Mouse (Mus musculus): ENCODE results near the gene Ptgfrn. TPM values are rescaled to one million over a fixed set of nuclear protein-coding genes. Genes with fewer than 3 reads are reported as not detected.

The Ptgfrn gene
- polyA plus RNA-seq, 1 experiment: 5.2 TPM

GRCm38 (mm10) chr3:101044686-101045085 is 65.4 kb downstream of the Ptgfrn start:
- Histone ChIP-seq H3K27me3 (replicated peaks; ENCODE audit: control insufficient read depth, insufficient read depth, low read length) (no peaks in the 10 kb centered on the region), H3K4me1 (ENCODE audit: control insufficient read depth, insufficient read depth, low read length) (no peaks in the 10 kb centered on the region), H3K36me3 (ENCODE audit: control insufficient read depth, insufficient read depth, low read length) (no peaks in the 10 kb centered on the region), H3K27ac (ENCODE audit: insufficient read depth, low read depth, low read length) (no peak overlapping the region), H3K4me3 (ENCODE audit: insufficient read depth, low read depth, low read length) (no peak overlapping the region)
- DNase-seq: peak; percentile 12
- TF ChIP-seq POLR2A (IDR thresholded peaks at IDR 0.05; ENCODE audit: low read depth, low read length) (no peak), CTCF (conservative IDR thresholded peaks at IDR 0.05; ENCODE audit: insufficient read depth, insufficient read length, low read depth, low read length) (no peak)
- 70% methylated on average over 6 of the region's 6 CpGs for WGBS

DNA sequence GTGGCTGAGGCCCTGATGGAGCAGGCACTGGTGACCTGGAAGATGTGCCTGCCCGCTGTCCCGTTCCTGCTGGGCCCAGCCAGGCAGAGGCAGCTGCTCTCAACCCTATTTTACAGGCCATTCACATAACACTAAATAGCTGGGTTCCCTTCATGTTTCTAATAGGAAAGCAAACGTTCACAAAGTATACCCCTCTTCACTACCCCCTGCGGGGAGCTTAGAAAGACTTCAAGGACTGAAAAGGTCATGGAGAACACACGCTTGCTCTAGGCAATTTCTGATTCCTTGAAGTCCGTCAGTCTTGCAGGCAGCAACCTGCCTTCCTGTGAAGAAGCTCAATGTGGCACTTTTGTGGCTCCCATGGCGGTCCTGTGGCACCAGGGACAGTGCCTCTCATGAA is 68.1 kb downstream of the Ptgfrn start:
- Histone ChIP-seq H3K27me3 (replicated peaks; ENCODE audit: control insufficient read depth, insufficient read depth, low read length) (no peaks in the 10 kb centered on the region), H3K36me3 (ENCODE audit: control insufficient read depth, insufficient read depth, low read length) (no peaks in the 10 kb centered on the region), H3K27ac (ENCODE audit: insufficient read depth, low read depth, low read length) (no peak overlapping the region), H3K4me1 (ENCODE audit: control insufficient read depth, insufficient read depth, low read length) (no peaks in the 10 kb centered on the region), H3K4me3 (ENCODE audit: insufficient read depth, low read depth, low read length) (no peak overlapping the region)
- TF ChIP-seq CTCF (conservative IDR thresholded peaks at IDR 0.05; ENCODE audit: insufficient read depth, insufficient read length, low read depth, low read length) (no peak), POLR2A (IDR thresholded peaks at IDR 0.05; ENCODE audit: low read depth, low read length) (no peak)
- no peak for DNase-seq
- 89% methylated on average over 7 of the region's 7 CpGs for WGBS

GRCm38 (mm10) chr3:101037984-101038545 is 72.0 kb downstream of the Ptgfrn start:
- no peak for DNase-seq
- Histone ChIP-seq H3K36me3 (ENCODE audit: control insufficient read depth, insufficient read depth, low read length) (no peaks in the 10 kb centered on the region), H3K4me3 (ENCODE audit: insufficient read depth, low read depth, low read length) (no peak overlapping the region), H3K4me1 (ENCODE audit: control insufficient read depth, insufficient read depth, low read length) (no peaks in the 10 kb centered on the region), H3K27me3 (replicated peaks; ENCODE audit: control insufficient read depth, insufficient read depth, low read length) (no peaks in the 10 kb centered on the region), H3K27ac (ENCODE audit: insufficient read depth, low read depth, low read length) (no peak overlapping the region)
- TF ChIP-seq CTCF (conservative IDR thresholded peaks at IDR 0.05; ENCODE audit: insufficient read depth, insufficient read length, low read depth, low read length): no peak
- TF ChIP-seq POLR2A (IDR thresholded peaks at IDR 0.05; ENCODE audit: low read depth, low read length): no peak
- 56% methylated on average over 5 of the region's 5 CpGs for WGBS

DNA sequence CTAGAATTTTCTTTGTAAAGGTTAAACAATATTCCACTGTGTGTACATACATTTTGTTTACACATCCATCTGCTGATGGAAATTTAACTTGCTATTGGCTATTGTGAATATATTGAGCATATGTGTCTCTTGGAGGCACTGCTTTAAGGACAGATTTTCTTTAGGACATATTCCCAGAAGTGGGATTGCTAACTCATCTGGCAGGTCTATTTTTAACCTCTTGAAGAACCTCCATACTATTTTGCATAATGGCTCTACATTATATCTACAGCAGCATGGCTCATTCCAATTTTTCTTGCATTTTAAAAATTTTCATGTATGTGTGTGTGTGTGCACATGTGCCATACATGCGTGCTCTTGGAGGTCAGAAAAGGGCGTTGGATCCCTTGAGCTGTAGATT is 74.1 kb downstream of the Ptgfrn start:
- Histone ChIP-seq H3K27me3 (replicated peaks; ENCODE audit: control insufficient read depth, insufficient read depth, low read length) (no peaks in the 10 kb centered on the region), H3K27ac (ENCODE audit: insufficient read depth, low read depth, low read length) (no peak overlapping the region), H3K4me3 (ENCODE audit: insufficient read depth, low read depth, low read length) (no peak overlapping the region), H3K4me1 (ENCODE audit: control insufficient read depth, insufficient read depth, low read length) (no peaks in the 10 kb centered on the region), H3K36me3 (ENCODE audit: control insufficient read depth, insufficient read depth, low read length) (no peaks in the 10 kb centered on the region)
- TF ChIP-seq POLR2A (IDR thresholded peaks at IDR 0.05; ENCODE audit: low read depth, low read length) (no peak), CTCF (conservative IDR thresholded peaks at IDR 0.05; ENCODE audit: insufficient read depth, insufficient read length, low read depth, low read length) (no peak)
- 91% methylated on average over 2 of the region's 2 CpGs for WGBS
- no peak for DNase-seq

DNA sequence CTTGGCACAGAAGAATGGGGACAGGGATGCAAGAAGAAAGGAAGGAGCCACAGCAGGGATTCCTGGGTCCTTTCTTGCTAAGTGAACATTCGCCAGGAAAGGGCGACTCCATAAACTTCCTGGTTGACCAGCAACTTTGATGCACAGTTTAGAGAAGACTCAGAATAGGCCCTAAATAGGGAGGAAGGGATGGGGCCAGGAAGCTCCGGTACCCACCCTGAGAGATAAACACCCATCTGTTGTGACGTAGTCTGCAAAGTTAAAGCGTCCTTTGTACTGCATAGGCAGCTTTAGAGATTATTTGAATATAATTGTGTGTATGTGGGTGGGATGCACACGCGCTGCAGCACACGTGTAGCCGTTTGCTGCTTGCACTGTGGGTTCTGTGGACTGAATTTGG is 75.6 kb downstream of the Ptgfrn start:
- Histone ChIP-seq H3K4me3 (ENCODE audit: insufficient read depth, low read depth, low read length) (no peak overlapping the region), H3K36me3 (ENCODE audit: control insufficient read depth, insufficient read depth, low read length) (no peaks in the 10 kb centered on the region), H3K27me3 (replicated peaks; ENCODE audit: control insufficient read depth, insufficient read depth, low read length) (no peaks in the 10 kb centered on the region), H3K4me1 (ENCODE audit: control insufficient read depth, insufficient read depth, low read length) (no peaks in the 10 kb centered on the region), H3K27ac (ENCODE audit: insufficient read depth, low read depth, low read length) (no peak overlapping the region)
- WGBS: 91% methylated on average over 9 of the region's 9 CpGs
- no peak for DNase-seq
- no peak for TF ChIP-seq POLR2A (IDR thresholded peaks at IDR 0.05; ENCODE audit: low read depth, low read length)
- no peak for TF ChIP-seq CTCF (conservative IDR thresholded peaks at IDR 0.05; ENCODE audit: insufficient read depth, insufficient read length, low read depth, low read length)

DNA sequence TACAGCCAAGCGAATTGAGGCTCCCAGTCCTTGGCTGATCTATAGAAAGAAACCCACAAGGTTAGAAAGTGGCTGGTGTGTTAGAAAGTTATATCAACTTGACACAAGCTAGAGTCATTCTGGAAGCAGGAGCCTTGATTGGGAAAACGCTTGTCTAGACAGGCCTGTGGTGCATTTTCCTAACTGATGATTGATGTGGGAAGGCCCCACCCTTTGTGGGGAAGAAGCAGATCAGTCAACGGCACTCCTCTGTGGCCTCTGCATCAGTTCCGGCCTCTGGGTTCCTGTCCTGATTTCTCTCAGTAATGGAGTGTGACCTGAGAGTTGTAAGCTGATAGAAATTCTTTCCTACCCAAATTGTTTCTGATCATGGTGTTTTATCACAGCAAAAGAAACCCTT is 76.4 kb downstream of the Ptgfrn start:
- Histone ChIP-seq H3K27ac (ENCODE audit: insufficient read depth, low read depth, low read length) (no peak overlapping the region), H3K36me3 (ENCODE audit: control insufficient read depth, insufficient read depth, low read length) (no peaks in the 10 kb centered on the region), H3K27me3 (replicated peaks; ENCODE audit: control insufficient read depth, insufficient read depth, low read length) (no peaks in the 10 kb centered on the region), H3K4me3 (ENCODE audit: insufficient read depth, low read depth, low read length) (no peak overlapping the region), H3K4me1 (ENCODE audit: control insufficient read depth, insufficient read depth, low read length) (no peaks in the 10 kb centered on the region)
- TF ChIP-seq CTCF (conservative IDR thresholded peaks at IDR 0.05; ENCODE audit: insufficient read depth, insufficient read length, low read depth, low read length) (no peak), POLR2A (IDR thresholded peaks at IDR 0.05; ENCODE audit: low read depth, low read length) (no peak)
- 55% methylated on average over 4 of the region's 4 CpGs for WGBS
- no peak for DNase-seq

DNA sequence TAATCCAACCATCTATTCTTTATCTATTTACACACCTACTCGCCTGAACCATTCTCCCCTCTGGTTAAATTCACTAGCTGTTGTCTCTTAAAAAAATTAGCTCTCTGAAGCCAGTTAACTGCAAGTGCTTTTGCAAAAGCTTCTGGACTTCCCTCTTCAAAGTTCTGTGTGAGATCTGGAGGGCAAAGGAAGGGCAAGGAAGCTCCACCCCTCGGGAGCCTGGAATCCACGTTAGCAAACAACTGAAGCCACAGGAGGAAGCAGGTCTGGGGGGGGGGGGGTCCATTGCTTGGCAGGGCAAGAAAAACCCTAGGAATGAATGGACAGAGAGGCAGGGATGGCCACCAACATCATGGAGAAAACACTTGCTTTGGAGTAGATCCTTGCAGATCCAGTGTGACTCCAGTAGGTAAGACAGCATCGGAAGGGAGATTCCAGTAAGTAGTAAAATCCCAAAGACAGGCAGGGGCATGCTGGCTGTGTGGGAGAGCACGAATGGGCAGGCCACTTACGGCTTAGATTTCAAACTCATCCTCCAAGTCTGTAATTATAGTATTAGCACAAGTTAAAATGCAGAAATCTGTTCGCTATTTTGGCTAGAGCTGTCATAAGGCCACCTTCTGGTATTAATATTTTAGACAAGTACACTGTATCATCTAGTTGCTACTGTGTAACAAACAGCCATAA is 78.5 kb downstream of the Ptgfrn start:
- H3K36me3 ChIP-seq (ENCODE audit: control insufficient read depth, insufficient read depth, low read length): no peaks in the 10 kb centered on the region
- H3K27ac ChIP-seq (ENCODE audit: insufficient read depth, low read depth, low read length): no peak overlapping the region
- DNase-seq: no peak
- H3K4me3 ChIP-seq (ENCODE audit: insufficient read depth, low read depth, low read length): no peak overlapping the region
- WGBS: 46% methylated on average over 7 of the region's 7 CpGs
- H3K4me1 ChIP-seq (ENCODE audit: control insufficient read depth, insufficient read depth, low read length): no peaks in the 10 kb centered on the region
- H3K27me3 ChIP-seq (replicated peaks; ENCODE audit: control insufficient read depth, insufficient read depth, low read length): no peaks in the 10 kb centered on the region
- TF ChIP-seq POLR2A (IDR thresholded peaks at IDR 0.05; ENCODE audit: low read depth, low read length) (no peak), CTCF (conservative IDR thresholded peaks at IDR 0.05; ENCODE audit: insufficient read depth, insufficient read length, low read depth, low read length) (no peak)
